Mouse (Mus musculus): ENCODE results near the gene Ak8. TPM values are rescaled to one million over a fixed set of nuclear protein-coding genes. Genes with fewer than 3 reads are reported as not detected.

Gene Ak8
- polyA plus RNA-seq, 1 experiment from 2014 or later: 1.2 TPM

- ATAC-seq (ENCODE audit: low FRiP score): no peak
- peaks cover 5% of the 10 kb centered on the region for H3K4me1 ChIP-seq
Measured at GRCm38 (mm10) chr2:28803406-28803805, 103.4 kb downstream of the Ak8 start.

GRCm38 (mm10) chr2:28808841-28809240 lies 108.9 kb downstream of the Ak8 start:
- no peak overlapping the region for H3K9ac ChIP-seq
- no peaks in the 10 kb centered on the region for H3K27me3 ChIP-seq
- no peaks in the 10 kb centered on the region for H3K36me3 ChIP-seq
- H3K27ac ChIP-seq: no peak overlapping the region
- WGBS: 77% methylated on average over 6 of the region's 6 CpGs
- no peak overlapping the region for H3K4me2 ChIP-seq (replicated peaks)
- H3K9me3 ChIP-seq (replicated peaks): no peaks in the 10 kb centered on the region
- H3K4me3 ChIP-seq: no peak overlapping the region
- H3K4me1 ChIP-seq: no peaks in the 10 kb centered on the region
- no peak for ATAC-seq (ENCODE audit: low FRiP score)

More at GRCm38 (mm10) chr2:28803406-28803805, 103.4 kb downstream of the Ak8 start:
- H3K27ac ChIP-seq: no peak overlapping the region
- no peaks in the 10 kb centered on the region for H3K36me3 ChIP-seq
- H3K9ac ChIP-seq: no peak overlapping the region
- H3K9me3 ChIP-seq (replicated peaks): no peaks in the 10 kb centered on the region
- 0 out of 2 replicates have a peak, but pooled peaks cover 5% of the 10 kb centered on the region for H3K27me3 ChIP-seq
- H3K4me3 ChIP-seq: no peak overlapping the region
- WGBS: 93% methylated on average over 7 of the region's 7 CpGs
- no peak overlapping the region for H3K4me2 ChIP-seq (replicated peaks)

DNA sequence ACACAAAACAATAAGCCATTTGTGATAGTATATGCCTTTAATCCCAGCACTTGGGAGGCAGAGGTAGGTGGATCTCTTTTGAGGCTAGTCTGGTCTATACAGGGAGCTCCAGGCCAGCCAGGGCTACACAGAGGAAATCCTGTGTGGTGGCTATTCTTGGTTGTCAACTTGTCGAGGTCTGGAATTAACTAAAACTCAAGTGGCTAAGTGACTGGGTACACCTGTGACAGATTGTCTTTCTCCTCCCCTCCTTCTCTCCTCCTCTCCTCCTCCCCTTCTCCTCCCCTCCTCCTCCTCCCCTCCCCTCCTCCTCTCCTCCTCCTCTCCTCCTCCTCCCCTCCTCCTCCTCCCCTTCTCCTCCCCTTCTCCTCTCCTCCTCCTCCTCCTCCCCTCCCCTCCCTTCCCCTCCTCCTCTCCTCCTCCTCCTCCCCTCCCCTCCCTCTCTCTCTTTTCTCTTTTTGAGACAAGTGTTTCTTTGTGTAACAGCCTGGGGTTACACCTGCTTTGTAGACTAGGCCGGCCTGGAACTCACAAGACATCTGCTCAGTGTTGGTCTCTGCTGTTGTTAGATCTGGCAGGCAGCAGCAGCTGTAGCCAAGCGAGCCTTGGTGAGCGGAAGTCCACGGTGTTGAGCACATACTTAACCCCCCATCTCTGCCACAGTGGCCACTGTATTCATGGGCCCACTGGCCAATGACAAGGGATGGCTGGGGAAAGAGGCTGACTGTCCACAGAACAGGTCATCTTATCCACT lies 110.5 kb downstream of the Ak8 start:
- 51% methylated on average over 5 of the region's 5 CpGs for WGBS
- ATAC-seq (ENCODE audit: low FRiP score): no peak

DNA sequence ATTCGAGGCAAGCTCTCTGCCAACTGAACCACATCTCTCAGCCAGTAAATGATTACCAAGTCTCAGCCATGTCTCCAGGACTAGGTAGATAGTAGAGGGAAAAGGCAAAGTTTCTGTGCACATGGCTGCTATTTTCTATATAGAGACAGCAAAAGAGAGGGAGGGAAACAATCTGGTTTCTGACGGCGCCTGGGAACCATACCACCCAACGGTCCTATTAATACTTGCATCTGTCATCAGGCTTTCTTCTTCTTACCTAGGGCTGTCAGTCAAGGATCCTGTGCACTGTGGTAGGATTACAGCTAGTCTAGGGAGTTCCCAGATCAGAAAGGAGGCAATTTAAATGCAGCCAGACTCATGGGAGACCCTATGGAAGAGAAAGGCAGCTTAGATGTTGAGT lies 118.9 kb downstream of the Ak8 start:
- 73% methylated on average over 4 of the region's 4 CpGs for WGBS
- H3K27me3 ChIP-seq: no peaks in the 10 kb centered on the region
- no peak overlapping the region for H3K27ac ChIP-seq
- no peaks in the 10 kb centered on the region for H3K4me1 ChIP-seq
- peaks cover 15% of the 10 kb centered on the region for H3K36me3 ChIP-seq
- H3K9ac ChIP-seq: no peak overlapping the region
- H3K9me3 ChIP-seq (replicated peaks): no peaks in the 10 kb centered on the region
- H3K4me3 ChIP-seq: no peak overlapping the region
- H3K4me2 ChIP-seq (replicated peaks): no peak overlapping the region
- ATAC-seq (ENCODE audit: low FRiP score): no peak

More for the DNA sequence above, 110.5 kb downstream of the Ak8 start:
- Histone ChIP-seq H3K4me3 (no peak overlapping the region), H3K9ac (no peak overlapping the region), H3K4me1 (no peaks in the 10 kb centered on the region), H3K36me3 (no peaks in the 10 kb centered on the region), H3K27me3 (no peaks in the 10 kb centered on the region), H3K4me2 (replicated peaks) (no peak overlapping the region), H3K27ac (no peak overlapping the region), H3K9me3 (replicated peaks) (no peaks in the 10 kb centered on the region)

DNA sequence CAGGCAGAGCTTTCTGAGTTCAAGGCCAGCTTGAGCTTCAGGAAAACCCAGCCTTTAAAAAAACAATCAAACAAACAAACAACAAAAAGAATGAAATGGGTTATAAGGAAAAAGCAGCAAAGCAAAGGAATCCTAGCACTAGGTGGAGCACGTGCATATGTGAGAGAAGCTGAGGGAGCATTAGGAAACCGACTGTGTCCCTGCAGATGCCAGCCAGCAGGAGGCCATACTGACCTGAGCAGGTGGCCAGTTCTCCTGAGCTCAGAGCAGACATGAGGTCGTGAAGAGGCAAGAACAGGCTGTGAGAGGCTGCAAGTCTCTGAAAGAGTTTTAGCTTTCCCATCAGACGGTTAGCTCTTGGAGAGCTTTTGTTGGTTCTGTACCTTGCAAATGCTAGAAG lies 129.3 kb downstream of the Ak8 start:
- H3K9ac ChIP-seq: no peak overlapping the region
- no peak overlapping the region for H3K4me2 ChIP-seq (replicated peaks)
- no peaks in the 10 kb centered on the region for H3K4me1 ChIP-seq
- ATAC-seq (ENCODE audit: low FRiP score): no peak
- no peaks in the 10 kb centered on the region for H3K27me3 ChIP-seq
- H3K27ac ChIP-seq: no peak overlapping the region
- WGBS: 38% methylated on average over 4 of the region's 4 CpGs
- H3K36me3 ChIP-seq: peaks cover 84% of the 10 kb centered on the region
- H3K4me3 ChIP-seq: no peak overlapping the region
- H3K9me3 ChIP-seq (replicated peaks): no peaks in the 10 kb centered on the region

- Histone ChIP-seq H3K36me3 (peaks cover 35% of the 10 kb centered on the region), H3K4me1 (peaks cover 24% of the 10 kb centered on the region), H3K27ac (no peak overlapping the region), H3K4me2 (replicated peaks) (no peak overlapping the region), H3K9me3 (replicated peaks) (no peaks in the 10 kb centered on the region), H3K4me3 (no peak overlapping the region), H3K9ac (no peak overlapping the region), H3K27me3 (no peaks in the 10 kb centered on the region)
- ATAC-seq (ENCODE audit: low FRiP score): no peak
- 84% methylated on average over 3 of the region's 3 CpGs for WGBS
Measured at GRCm38 (mm10) chr2:28836181-28836940, 136.4 kb downstream of the Ak8 start.

DNA sequence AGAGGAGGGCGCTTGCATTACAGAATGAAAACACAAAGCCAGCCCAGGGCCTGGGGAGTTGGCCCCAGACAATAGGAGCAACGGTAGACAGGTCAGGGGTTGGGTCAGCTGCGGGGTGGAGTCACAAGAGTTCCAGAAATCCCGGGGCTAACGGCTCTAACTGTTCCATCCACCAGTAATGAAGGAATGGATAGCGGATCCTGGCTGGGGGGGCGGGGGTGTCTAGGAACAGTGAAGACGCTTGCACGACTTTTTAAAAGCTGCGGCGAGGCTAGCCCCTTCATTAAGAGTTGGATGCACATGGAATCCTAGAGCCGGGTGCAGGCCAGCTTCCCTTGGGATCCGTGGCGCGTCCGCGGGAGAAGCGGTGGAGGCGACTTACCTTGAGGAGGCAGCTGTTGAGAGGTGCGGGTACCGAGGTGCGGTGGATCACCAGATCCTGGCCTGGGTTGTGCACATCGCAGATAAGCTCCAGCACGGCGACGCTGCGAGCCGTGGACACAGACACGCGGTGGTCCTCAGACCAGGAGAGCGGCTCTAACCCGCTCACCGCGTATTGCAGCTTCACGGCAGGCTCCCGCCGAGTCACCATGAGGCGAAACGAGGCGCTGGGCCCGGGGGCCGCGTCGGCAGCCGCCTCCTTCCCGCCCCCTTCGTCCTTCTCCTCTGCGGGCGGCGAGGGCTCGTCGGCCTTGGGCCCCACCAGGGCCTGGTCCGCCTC lies 139.7 kb downstream of the Ak8 start:
- peak; percentile 65 for ATAC-seq (ENCODE audit: low FRiP score)
- no peaks in the 10 kb centered on the region for H3K27me3 ChIP-seq
- H3K36me3 ChIP-seq: peaks cover 6% of the 10 kb centered on the region
- H3K9me3 ChIP-seq (replicated peaks): no peaks in the 10 kb centered on the region
- peak overlapping the region; percentile 81 for H3K4me2 ChIP-seq (replicated peaks)
- peak overlapping the region; percentile 92 for H3K9ac ChIP-seq
- peak overlapping the region; percentile 88 for H3K27ac ChIP-seq
- peak overlapping the region; percentile 98 for H3K4me3 ChIP-seq
- H3K4me1 ChIP-seq: peaks cover 41% of the 10 kb centered on the region
- under 1% methylated on average over 52 of the region's 53 CpGs for WGBS

GRCm38 (mm10) chr2:28840222-28840951 lies 140.4 kb downstream of the Ak8 start, which contains the start of the genes Gtf3c4 and Ddx31:
Gene Gtf3c4, minus strand, starts transcription at chr2:28840360.
Gene Ddx31, plus strand, starts transcription at chr2:28840406.
- H3K9ac ChIP-seq: peak within 1 kb of the TSS; percentile 92
- H3K9me3 ChIP-seq (replicated peaks): no peaks in the 10 kb centered on the region
- no peaks in the 10 kb centered on the region for H3K27me3 ChIP-seq
- WGBS: under 1% methylated on average over 56 of the region's 63 CpGs
- peak within 1 kb of the TSS; percentile 98 for H3K4me3 ChIP-seq
- H3K36me3 ChIP-seq: peaks cover 7% of the 10 kb centered on the region
- H3K4me1 ChIP-seq: peaks cover 41% of the 10 kb centered on the region
- H3K27ac ChIP-seq: peak within 1 kb of the TSS; percentile 88
- peak; percentile 96 for ATAC-seq (ENCODE audit: low FRiP score)
- peak within 1 kb of the TSS; percentile 81 for H3K4me2 ChIP-seq (replicated peaks)

GRCm38 (mm10) chr2:28842042-28842441 lies 142.1 kb downstream of the Ak8 start:
- Histone ChIP-seq H3K27ac (no peak overlapping the region), H3K9me3 (replicated peaks) (no peaks in the 10 kb centered on the region), H3K4me2 (replicated peaks) (peak overlapping the region; percentile 81), H3K4me3 (no peak overlapping the region), H3K4me1 (peaks cover 38% of the 10 kb centered on the region), H3K36me3 (peaks cover 23% of the 10 kb centered on the region), H3K27me3 (no peaks in the 10 kb centered on the region), H3K9ac (no peak overlapping the region)
- ATAC-seq (ENCODE audit: low FRiP score): no peak
- WGBS: 81% methylated on average over 3 of the region's 3 CpGs

- peaks cover 68% of the 10 kb centered on the region for H3K36me3 ChIP-seq
- ATAC-seq (ENCODE audit: low FRiP score): no peak
Measured at GRCm38 (mm10) chr2:28848879-28849278, 148.9 kb downstream of the Ak8 start.

DNA sequence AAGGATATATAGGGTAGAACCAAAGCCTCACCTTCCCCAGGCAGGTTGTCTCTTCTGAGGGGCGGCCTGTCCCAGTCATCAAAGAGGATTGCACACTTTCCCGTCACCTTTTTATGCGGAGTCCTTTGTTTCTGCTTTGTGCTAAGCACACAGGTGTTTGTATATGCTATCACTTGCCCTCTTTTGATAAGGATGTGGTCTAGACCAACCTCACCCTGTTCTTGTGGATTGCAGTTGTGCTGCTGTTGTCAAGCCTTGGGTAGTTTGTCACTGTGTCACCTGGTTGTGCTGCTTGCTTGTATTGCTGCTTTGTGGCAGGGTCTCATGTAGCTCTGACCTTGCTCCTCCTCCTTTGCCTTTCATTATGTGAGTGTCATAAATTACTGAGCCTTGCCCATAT lies 152.6 kb downstream of the Ak8 start:
- no peak overlapping the region for H3K4me3 ChIP-seq
- 88% methylated on average over 3 of the region's 3 CpGs for WGBS
- no peak overlapping the region for H3K9ac ChIP-seq
- no peak for ATAC-seq (ENCODE audit: low FRiP score)
- no peaks in the 10 kb centered on the region for H3K4me1 ChIP-seq
- H3K27ac ChIP-seq: no peak overlapping the region
- H3K27me3 ChIP-seq: no peaks in the 10 kb centered on the region
- H3K36me3 ChIP-seq: peaks cover 61% of the 10 kb centered on the region
- no peaks in the 10 kb centered on the region for H3K9me3 ChIP-seq (replicated peaks)
- no peak overlapping the region for H3K4me2 ChIP-seq (replicated peaks)

More at GRCm38 (mm10) chr2:28848879-28849278, 148.9 kb downstream of the Ak8 start:
- no peaks in the 10 kb centered on the region for H3K27me3 ChIP-seq
- no peak overlapping the region for H3K4me3 ChIP-seq
- no peak overlapping the region for H3K4me2 ChIP-seq (replicated peaks)
- no peaks in the 10 kb centered on the region for H3K4me1 ChIP-seq
- no peak overlapping the region for H3K9ac ChIP-seq
- H3K9me3 ChIP-seq (replicated peaks): no peaks in the 10 kb centered on the region
- H3K27ac ChIP-seq: no peak overlapping the region
- WGBS: 91% methylated on average over 2 of the region's 2 CpGs

All from hindbrain, embryonic 12.5 days (tissue).